Mouse (Mus musculus): Measurements from ENCODE around the gene Akap13.

GRCm38 (mm10) chr7:75612683-75613053 is 157.3 kb downstream of the Akap13 start:
- no peak for TF ChIP-seq POLR2A (IDR thresholded peaks at IDR 0.05; ENCODE audit: borderline replicate concordance, control insufficient read depth, low read depth, low read length)
- TF ChIP-seq CTCF (IDR thresholded peaks at IDR 0.05; ENCODE audit: control insufficient read depth, insufficient read depth, low read length), result no peak

Data from bone marrow, adult 2 months (tissue).